Mouse (Mus musculus) testis, adult 2 months (tissue): Measurements from ENCODE around the gene Kif4. TPM values are rescaled to one million over a fixed set of nuclear protein-coding genes. Genes with fewer than 3 reads are reported as not detected.

Experiments
- H3K27ac ChIP-seq: fragments of 200-500 bp; 2 replicates; pipeline ENCODE4 v1.5.1; 2012; ENCODE audit warnings: low read depth, low read length; ENCODE audit not compliant: control insufficient read depth, insufficient read depth
- H3K27me3 ChIP-seq: fragments of 200-500 bp; 2 replicates; pipeline ENCODE4 v1.6.1; 2012; ENCODE audit warnings: mild to moderate bottlenecking, low read length, moderate library complexity; ENCODE audit not compliant: control insufficient read depth, insufficient read depth
- H3K36me3 ChIP-seq: fragments of 200-500 bp; 2 replicates; pipeline ENCODE4 v1.6.1; 2012; ENCODE audit warnings: mild to moderate bottlenecking, low read length; ENCODE audit not compliant: control insufficient read depth, insufficient read depth
- H3K4me1 ChIP-seq: fragments of 200-500 bp; 2 replicates; pipeline ENCODE4 v1.6.1; 2012; ENCODE audit warnings: low read length; ENCODE audit not compliant: control insufficient read depth, insufficient read depth
- H3K4me3 ChIP-seq: fragments of 200-500 bp; 2 replicates; pipeline ENCODE4 v1.5.1; 2012; ENCODE audit warnings: low read depth, mild to moderate bottlenecking, low read length, moderate library complexity, mixed read lengths; ENCODE audit not compliant: control insufficient read depth
- CTCF ChIP-seq: fragments of 200-500 bp; IDR thresholded peaks from 2 replicates; pipeline ENCODE4 v1.5.1; 2012; ENCODE audit warnings: low read depth, mild to moderate bottlenecking, inconsistent platforms, low read length, moderate library complexity; ENCODE audit not compliant: control insufficient read depth, insufficient read depth, insufficient replicate concordance
- POLR2A ChIP-seq: fragments of 200-500 bp; IDR thresholded peaks from 2 replicates; pipeline ENCODE4 v1.6.1; 2012; ENCODE audit warnings: low read depth, mild to moderate bottlenecking, inconsistent platforms, low read length, moderate library complexity; ENCODE audit not compliant: control insufficient read depth
- polyA plus RNA-seq: library from polyadenylated mRNA; depleted of rRNA; stranded (reverse); fragments of >200 nt; gene quantifications from 2 replicates; pipeline ENCODE4 v1.2.3, GENCODE M21; 2012

Gene Kif4
- polyA plus RNA-seq, 1 experiment = 1.1 TPM

- TF ChIP-seq CTCF (no peak), POLR2A (no peak)
- peak overlapping the region; percentile 8; the same call in 1 of the 2 replicates for H3K4me3 ChIP-seq
- peak overlapping the region; percentile 36; the same call in 1 of the 2 replicates for H3K27ac ChIP-seq
Observed at GRCm38 (mm10) chrX:100625146-100625545, 391 bp upstream of the Kif4 start.

GRCm38 (mm10) chrX:100625802-100626793 is 561 bp downstream of the Kif4 start, which contains the start of gene Pdzd11:
Gene Pdzd11 (minus strand): TSS chrX:100626568.
- H3K36me3 ChIP-seq = no peaks in the 10 kb centered on the region
- H3K27ac ChIP-seq = peak within 1 kb of the TSS; percentile 62
- peak within 1 kb of the TSS; percentile 90 for H3K4me3 ChIP-seq
- H3K27me3 ChIP-seq = no peaks in the 10 kb centered on the region
- TF ChIP-seq POLR2A (peak; percentile 29; the same call in 1 of the 2 replicates), CTCF (no peak)
- H3K4me1 ChIP-seq = no peaks in the 10 kb centered on the region; the same call in none of the 2 replicates

More at GRCm38 (mm10) chrX:100625146-100625545, 391 bp upstream of the Kif4 start:
- Histone ChIP-seq H3K36me3 (no peaks in the 10 kb centered on the region), H3K4me1 (no peaks in the 10 kb centered on the region; the same call in none of the 2 replicates), H3K27me3 (no peaks in the 10 kb centered on the region)

- TF ChIP-seq CTCF = no peak
- no peak for TF ChIP-seq POLR2A
- H3K27me3 ChIP-seq = no peaks in the 10 kb centered on the region
- no peaks in the 10 kb centered on the region; the same call in none of the 2 replicates for H3K4me1 ChIP-seq
- no peak overlapping the region for H3K4me3 ChIP-seq
- no peak overlapping the region for H3K27ac ChIP-seq
- H3K36me3 ChIP-seq = no peaks in the 10 kb centered on the region
Observed at GRCm38 (mm10) chrX:100629076-100629475, 3.5 kb downstream of the Kif4 start.

GRCm38 (mm10) chrX:100638477-100638876 is 12.9 kb downstream of the Kif4 start:
- H3K27me3 ChIP-seq = no peaks in the 10 kb centered on the region
- no peak for TF ChIP-seq CTCF
- no peak for TF ChIP-seq POLR2A
- H3K4me3 ChIP-seq = no peak overlapping the region
- no peak overlapping the region for H3K27ac ChIP-seq
- H3K36me3 ChIP-seq = no peaks in the 10 kb centered on the region
- no peaks in the 10 kb centered on the region for H3K4me1 ChIP-seq

GRCm38 (mm10) chrX:100652848-100653247 is 27.3 kb downstream of the Kif4 start:
- no peaks in the 10 kb centered on the region for H3K36me3 ChIP-seq
- H3K27ac ChIP-seq = no peak overlapping the region
- H3K4me1 ChIP-seq = no peaks in the 10 kb centered on the region
- H3K4me3 ChIP-seq = no peak overlapping the region
- H3K27me3 ChIP-seq = no peaks in the 10 kb centered on the region
- TF ChIP-seq POLR2A = no peak
- no peak for TF ChIP-seq CTCF

GRCm38 (mm10) chrX:100664825-100665224 is 39.3 kb downstream of the Kif4 start:
- no peak for TF ChIP-seq CTCF
- TF ChIP-seq POLR2A = no peak
- H3K27me3 ChIP-seq = no peaks in the 10 kb centered on the region

GRCm38 (mm10) chrX:100678204-100678603 is 52.7 kb downstream of the Kif4 start:
- H3K27ac ChIP-seq = no peak overlapping the region
- H3K36me3 ChIP-seq = no peaks in the 10 kb centered on the region
- no peaks in the 10 kb centered on the region for H3K27me3 ChIP-seq
- H3K4me3 ChIP-seq = no peak overlapping the region
- no peak for TF ChIP-seq CTCF
- no peak for TF ChIP-seq POLR2A
- H3K4me1 ChIP-seq = no peaks in the 10 kb centered on the region

More at GRCm38 (mm10) chrX:100664825-100665224, 39.3 kb downstream of the Kif4 start:
- H3K36me3 ChIP-seq = no peaks in the 10 kb centered on the region
- no peaks in the 10 kb centered on the region for H3K4me1 ChIP-seq
- H3K4me3 ChIP-seq = no peak overlapping the region
- no peak overlapping the region for H3K27ac ChIP-seq
